Mouse (Mus musculus): Measurements from ENCODE around the gene Carmil3.

The Carmil3 gene

GRCm38 (mm10) chr14:55490361-55491201 is at the start of gene Carmil3:
Gene Carmil3 (plus strand): TSS chr14:55490651.
- DNase-seq: peak; percentile 66 to 79

- DNase-seq: no peak
Observed at GRCm38 (mm10) chr14:55457693-55458092, 32.8 kb upstream of the Carmil3 start.

GRCm38 (mm10) chr14:55458273-55458672 is 32.2 kb upstream of the Carmil3 start:
- DNase-seq: peak; percentile 76 to 87

- no peak for DNase-seq
Observed at GRCm38 (mm10) chr14:55458761-55459160, 31.7 kb upstream of the Carmil3 start.

- peak; percentile 53 to 59 for DNase-seq
Observed at GRCm38 (mm10) chr14:55459796-55460195, 30.7 kb upstream of the Carmil3 start.

- DNase-seq: peak; percentile 67 to 70
Observed at GRCm38 (mm10) chr14:55460297-55460696, 30.2 kb upstream of the Carmil3 start.

GRCm38 (mm10) chr14:55461757-55462156 is 28.7 kb upstream of the Carmil3 start:
- DNase-seq: peak; percentile 40 to 51

- no peak for DNase-seq
Observed at GRCm38 (mm10) chr14:55466481-55466880, 24.0 kb upstream of the Carmil3 start.

- peak in 1 of 2 experiments; percentile 27 for DNase-seq
Observed at GRCm38 (mm10) chr14:55467108-55467507, 23.3 kb upstream of the Carmil3 start.

- DNase-seq: peak; percentile 54 to 81
Observed at GRCm38 (mm10) chr14:55468301-55468741, 22.1 kb upstream of the Carmil3 start.

GRCm38 (mm10) chr14:55469041-55469440 is 21.4 kb upstream of the Carmil3 start:
- peak; percentile 68 to 88 for DNase-seq

GRCm38 (mm10) chr14:55469821-55470220 is 20.6 kb upstream of the Carmil3 start:
- peak; percentile 29 to 34 for DNase-seq

- DNase-seq: peak in 1 of 2 experiments; percentile 57
Observed at GRCm38 (mm10) chr14:55470806-55471205, 19.6 kb upstream of the Carmil3 start.

- DNase-seq: no peak
Observed at GRCm38 (mm10) chr14:55475654-55476053, 14.8 kb upstream of the Carmil3 start.

- no peak for DNase-seq
Observed at GRCm38 (mm10) chr14:55477421-55477820, 13.0 kb upstream of the Carmil3 start.

- DNase-seq: no peak
Observed at GRCm38 (mm10) chr14:55477829-55478228, 12.6 kb upstream of the Carmil3 start.

- DNase-seq: peak; percentile 89 to 92
Observed at GRCm38 (mm10) chr14:55478651-55479599, 11.5 kb upstream of the Carmil3 start, which contains the start of gene Dhrs4. Gene Dhrs4 (plus strand): TSS chr14:55478758.

GRCm38 (mm10) chr14:55479629-55480028 is 10.8 kb upstream of the Carmil3 start:
- DNase-seq: no peak

GRCm38 (mm10) chr14:55484430-55485085 is 5.9 kb upstream of the Carmil3 start:
- DNase-seq: no peak

GRCm38 (mm10) chr14:55486836-55487235 is 3.6 kb upstream of the Carmil3 start:
- no peak for DNase-seq

- DNase-seq: peak; percentile 50 to 77
Observed at GRCm38 (mm10) chr14:55491291-55491833, 911 bp downstream of the Carmil3 start.

GRCm38 (mm10) chr14:55492103-55492502 is 1.7 kb downstream of the Carmil3 start:
- DNase-seq: no peak
